Mouse (Mus musculus): ENCODE data around the gene Fgd3.

Gene Fgd3

GRCm38 (mm10) chr13:49248467-49248862 lies 71.6 kb downstream of the Fgd3 start, which contains the start of gene Susd3:
TSS of gene Susd3 (minus strand) at chr13:49248706.
- DNase-seq (ENCODE audit: low spot score in 2 of 2) = no peak

DNA sequence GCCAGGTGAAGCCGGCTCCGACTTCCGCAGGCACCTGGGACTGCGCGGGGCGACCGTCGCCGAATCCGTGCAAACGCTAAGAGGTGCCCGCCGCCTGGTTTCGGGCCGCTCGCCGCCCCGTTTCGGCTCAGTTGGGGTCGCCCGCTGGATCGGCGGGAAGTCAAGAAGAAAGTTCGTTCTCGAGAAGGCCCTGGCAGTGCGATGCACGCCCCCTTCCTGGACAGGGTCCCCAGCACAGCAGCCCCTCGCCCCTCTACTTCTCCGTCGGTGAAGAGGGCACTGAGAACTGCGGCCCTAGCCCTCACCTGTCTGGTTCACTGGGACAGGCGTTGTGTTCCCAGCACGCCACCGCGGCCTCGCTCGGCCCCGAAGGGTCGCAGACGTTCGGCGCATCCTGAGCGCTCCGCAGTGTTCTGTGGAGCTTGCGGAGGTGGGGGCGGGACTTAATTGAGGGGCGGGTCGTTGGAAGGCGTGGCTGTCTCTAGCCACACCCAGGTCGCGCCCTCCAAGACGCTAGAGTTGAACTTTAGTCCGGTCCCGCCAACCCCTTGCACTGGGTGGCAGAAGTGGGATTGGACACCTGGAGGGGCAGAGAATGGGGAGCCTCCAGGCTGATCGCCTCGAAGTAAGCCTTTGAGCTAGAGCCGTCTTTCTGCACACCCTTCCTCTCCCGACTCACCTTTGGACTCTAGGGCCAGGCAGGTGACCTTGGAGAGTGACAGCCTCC lies 72.2 kb downstream of the Fgd3 start:
- peak in 1 of 2 experiments; percentile 23 for DNase-seq (ENCODE audit: low spot score in 2 of 2)

DNA sequence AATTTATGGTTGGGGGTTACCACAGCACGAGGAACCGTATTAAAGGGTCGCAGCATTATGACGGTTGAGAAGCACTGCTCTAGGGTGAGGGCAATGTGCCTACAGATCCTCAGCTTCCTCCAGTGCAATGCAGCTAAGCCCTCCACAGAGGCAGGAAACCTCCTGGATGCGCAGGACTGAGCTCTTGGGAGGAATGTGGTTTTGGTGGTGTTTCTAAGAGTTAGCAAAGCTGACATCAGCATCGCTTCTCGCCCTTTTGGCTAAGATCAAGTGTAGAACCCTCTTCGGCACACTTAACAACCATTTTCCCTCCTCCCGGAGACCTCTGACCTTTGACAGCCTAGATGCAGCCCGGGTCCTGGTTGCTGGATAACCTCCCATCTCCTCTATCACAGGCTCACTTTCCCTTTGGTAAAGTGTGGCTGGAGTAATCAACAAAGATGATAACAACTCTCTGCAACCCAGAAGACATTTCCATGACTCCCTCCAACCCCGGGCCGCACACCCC lies 72.8 kb downstream of the Fgd3 start:
- no peak for DNase-seq (ENCODE audit: low spot score in 2 of 2)

DNA sequence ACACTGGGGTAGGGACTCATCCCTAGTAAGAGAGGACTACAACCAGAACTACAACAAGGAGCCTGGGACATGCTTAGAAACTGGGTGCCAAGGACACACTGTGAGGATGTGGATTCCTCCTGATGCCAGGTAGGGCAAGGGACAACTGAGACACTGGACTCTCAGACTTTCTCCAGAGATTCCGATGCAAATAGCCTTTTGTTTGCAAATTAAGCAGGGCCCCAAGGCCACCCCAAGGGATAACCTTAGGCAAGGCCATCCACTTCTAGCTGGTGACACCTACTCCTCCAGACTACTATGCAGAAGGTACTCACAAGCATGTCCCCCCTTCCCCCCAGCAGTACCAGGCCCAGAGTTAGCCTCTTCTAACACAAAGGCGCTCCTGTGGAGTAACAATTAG lies 73.5 kb downstream of the Fgd3 start:
- no peak for DNase-seq (ENCODE audit: low spot score in 2 of 2)

- DNase-seq (ENCODE audit: low spot score in 2 of 2) = no peak
Measured at GRCm38 (mm10) chr13:49246011-49246410, 74.1 kb downstream of the Fgd3 start.

DNA sequence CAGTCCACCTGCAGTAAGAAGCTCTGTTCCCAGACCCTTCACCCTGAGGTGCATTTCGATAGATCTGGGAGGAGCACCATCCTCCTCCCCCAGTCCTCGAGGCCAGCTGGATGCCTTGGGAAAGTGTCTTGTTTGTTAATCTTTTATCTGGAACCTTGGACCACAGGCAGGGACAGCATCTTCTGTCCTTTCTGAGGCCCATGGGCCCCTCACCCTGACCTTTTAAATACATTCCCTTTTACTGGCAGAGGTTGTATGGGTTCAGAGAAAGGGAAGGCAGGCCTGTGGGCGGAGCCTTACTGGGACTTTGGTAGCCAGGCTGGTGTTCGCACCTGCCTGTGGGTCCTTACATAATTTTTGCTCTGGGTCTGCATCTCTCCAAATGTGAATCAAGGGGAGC lies 74.9 kb downstream of the Fgd3 start:
- no peak for DNase-seq (ENCODE audit: low spot score in 2 of 2)

- no peak for DNase-seq (ENCODE audit: low spot score in 2 of 2)
Measured at GRCm38 (mm10) chr13:49243492-49243891, 76.6 kb downstream of the Fgd3 start.

GRCm38 (mm10) chr13:49242321-49243065 lies 77.6 kb downstream of the Fgd3 start:
- DNase-seq (ENCODE audit: low spot score in 2 of 2) = no peak

DNA sequence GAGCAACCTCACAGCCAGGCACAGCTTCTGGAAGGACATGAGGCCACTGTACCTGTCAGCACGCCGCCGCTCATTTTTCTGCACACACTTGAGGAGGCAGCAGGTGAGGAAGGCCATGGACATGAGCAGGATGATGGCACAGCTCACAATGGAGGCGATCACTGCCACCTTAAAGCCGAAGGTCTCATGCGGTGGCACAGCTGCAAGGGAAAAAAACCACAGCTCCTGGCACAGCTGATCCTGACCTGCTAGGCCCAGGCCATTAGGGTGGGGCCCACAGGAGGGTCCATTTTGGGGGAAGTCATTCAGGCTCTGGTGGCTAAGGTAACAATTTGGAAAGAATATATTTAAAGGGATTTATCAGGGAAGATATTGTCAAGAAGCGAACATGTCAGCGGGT lies 81.4 kb downstream of the Fgd3 start:
- DNase-seq (ENCODE audit: low spot score in 2 of 2) = no peak

- DNase-seq (ENCODE audit: low spot score in 2 of 2) = no peak
Measured at GRCm38 (mm10) chr13:49237617-49238016, 82.5 kb downstream of the Fgd3 start.

DNA sequence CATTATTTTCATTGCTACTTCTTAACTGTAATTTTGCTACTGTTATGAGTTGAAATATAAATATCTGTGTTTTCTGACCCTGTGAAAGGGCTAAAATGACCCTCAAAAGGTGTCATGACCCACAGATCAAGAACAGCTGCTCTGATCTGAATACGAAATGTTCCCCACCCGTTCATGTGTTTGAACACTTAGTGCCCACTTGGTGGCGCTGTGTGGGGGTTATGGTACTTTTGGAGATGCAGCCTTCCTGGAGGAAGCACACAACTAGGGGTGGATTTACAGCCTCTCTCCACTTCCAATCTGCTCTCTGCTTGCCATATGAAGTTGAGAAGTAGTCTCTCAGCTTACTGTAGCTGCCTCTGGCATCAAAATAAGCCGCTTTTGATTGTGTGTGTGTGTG lies 85.4 kb downstream of the Fgd3 start:
- no peak for DNase-seq (ENCODE audit: low spot score in 2 of 2)

DNA sequence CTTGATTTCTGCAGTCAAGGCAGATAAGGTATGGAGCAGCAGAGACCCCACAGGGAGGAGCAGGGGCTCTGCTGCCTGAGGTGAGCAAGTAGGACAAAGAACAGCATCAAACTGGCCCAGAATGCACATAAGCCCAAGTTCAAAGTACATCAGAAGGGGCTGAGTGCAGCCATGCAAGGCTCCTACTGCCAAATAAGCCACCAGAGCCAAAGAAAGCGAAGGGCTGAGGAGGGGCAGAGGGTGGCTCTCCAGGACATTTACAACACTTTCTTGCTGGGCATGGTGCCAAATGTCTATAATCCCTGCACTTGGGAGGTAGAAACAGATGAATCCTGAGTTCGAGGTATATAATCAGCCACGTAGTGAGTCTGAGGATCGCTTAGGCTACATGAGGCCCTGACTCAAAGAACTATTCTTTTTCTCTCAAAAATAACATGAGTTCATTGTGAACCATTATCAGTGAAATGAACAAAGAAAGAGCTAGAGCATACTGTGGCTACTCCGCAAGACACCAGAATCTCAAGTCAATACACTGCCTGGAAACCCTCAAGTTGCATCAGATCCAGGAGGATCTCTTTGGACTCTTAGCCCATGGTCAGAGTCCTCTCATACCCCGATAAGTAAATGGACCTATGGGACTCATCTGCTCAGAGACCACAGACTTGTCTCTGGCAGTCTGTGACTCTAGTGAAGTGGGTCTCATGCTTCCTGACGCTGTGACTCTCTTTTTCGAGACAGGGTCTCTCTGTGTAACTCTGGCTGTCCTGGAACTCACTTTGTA lies 86.1 kb downstream of the Fgd3 start:
- DNase-seq (ENCODE audit: low spot score in 2 of 2) = no peak

- no peak for DNase-seq (ENCODE audit: low spot score in 2 of 2)
Measured at GRCm38 (mm10) chr13:49225633-49226032, 94.5 kb downstream of the Fgd3 start.

GRCm38 (mm10) chr13:49225159-49225558 lies 95.0 kb downstream of the Fgd3 start:
- DNase-seq (ENCODE audit: low spot score in 2 of 2) = no peak

DNA sequence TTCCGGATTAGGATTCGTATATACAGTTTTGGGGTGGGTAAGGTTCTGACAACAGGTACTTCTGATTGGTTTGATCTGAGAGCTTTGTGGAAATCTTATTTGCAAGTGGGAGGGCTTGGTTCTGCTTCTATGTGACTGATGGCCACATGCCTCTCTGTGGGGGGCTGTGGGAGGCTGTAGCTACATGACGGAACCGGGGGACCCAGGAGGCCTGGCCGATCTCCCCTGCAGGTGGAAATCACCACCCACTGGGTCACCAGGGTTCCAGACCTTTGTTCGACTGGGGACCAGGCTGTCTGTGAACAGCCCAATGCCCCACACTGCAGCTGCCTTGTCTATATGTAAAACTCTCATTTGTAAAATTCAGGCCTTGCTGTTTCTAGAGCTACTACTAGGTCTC lies 95.4 kb downstream of the Fgd3 start:
- no peak for DNase-seq (ENCODE audit: low spot score in 2 of 2)

DNA sequence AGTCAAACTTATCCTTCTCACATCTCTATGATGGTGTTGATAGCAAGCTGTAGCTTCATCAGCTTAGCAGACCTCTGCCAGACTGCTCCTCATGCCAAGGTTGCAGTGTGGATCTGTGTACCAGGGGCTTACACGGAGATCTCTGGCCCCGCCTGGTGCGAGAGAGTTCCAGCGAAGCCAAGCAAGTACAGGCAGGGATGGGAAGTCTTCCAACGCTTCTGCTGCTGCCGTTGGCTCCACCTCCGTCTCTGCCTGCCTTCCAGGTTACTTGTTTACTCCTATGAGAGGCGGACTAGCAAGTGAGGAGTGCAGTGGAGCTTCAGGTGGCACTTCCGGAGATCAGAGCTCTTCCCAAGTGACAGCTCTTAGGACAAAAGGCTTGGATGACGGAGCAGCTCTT lies 95.8 kb downstream of the Fgd3 start:
- DNase-seq (ENCODE audit: low spot score in 2 of 2) = no peak

DNA sequence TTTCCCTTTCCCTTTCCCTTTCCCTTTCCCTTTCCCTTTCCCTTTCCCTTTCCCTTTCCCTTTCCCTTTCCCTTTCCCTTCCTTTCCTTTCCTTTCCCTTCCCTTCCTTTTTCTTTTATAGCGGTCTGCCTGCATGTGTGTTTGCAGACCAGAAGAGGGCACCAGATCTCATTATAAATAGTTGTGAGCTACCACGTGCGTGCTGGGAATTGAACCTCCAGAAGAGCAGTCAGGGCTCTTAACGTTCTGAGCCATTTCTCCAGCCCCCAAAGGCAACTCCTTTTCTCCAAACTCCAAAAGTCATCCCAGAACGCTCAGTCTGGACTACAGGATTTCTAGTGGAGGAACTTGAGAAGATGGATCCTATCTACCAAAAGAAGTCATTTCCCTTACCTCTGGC lies 99.2 kb downstream of the Fgd3 start:
- DNase-seq (ENCODE audit: low spot score in 2 of 2) = no peak

DNA sequence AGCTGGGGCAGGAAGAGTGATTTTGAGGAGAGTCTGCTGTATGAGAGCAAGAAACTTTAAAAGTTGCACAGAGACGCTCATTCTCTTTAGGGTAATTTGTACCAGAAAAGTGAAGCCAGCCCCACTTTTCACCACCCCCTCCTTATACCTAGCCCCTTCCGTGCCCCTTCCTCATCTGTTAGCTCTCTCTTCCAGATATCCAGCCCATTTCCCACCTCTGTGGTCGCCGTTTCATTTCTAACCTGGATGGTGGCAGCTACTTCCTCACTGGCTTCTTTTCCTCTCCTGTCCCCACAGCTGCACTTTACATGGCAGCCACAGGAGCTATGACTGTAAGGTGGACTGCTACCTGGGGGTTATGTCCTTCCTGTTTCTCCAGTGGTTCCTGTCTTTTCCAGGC lies 100.7 kb downstream of the Fgd3 start:
- DNase-seq (ENCODE audit: low spot score in 2 of 2) = no peak

DNA sequence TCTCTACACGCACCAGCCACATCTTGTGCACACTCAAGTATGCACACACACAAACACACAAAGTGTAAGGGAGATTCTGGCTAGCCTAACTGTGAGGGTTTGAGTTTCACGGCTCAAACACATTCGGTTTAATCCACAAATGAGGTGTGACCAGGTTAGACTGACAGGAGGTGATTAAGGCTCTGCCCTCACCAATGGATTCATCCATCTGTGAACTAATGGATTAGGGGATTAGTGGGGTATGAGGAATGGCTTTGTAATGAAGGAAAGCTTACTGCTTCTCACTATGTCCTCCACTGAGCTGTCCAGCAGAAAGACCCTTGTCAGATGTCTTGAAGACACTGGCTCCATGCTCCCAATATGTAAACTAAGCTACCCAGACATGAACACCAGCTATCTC lies 101.5 kb downstream of the Fgd3 start:
- DNase-seq (ENCODE audit: low spot score in 2 of 2) = no peak

DNA sequence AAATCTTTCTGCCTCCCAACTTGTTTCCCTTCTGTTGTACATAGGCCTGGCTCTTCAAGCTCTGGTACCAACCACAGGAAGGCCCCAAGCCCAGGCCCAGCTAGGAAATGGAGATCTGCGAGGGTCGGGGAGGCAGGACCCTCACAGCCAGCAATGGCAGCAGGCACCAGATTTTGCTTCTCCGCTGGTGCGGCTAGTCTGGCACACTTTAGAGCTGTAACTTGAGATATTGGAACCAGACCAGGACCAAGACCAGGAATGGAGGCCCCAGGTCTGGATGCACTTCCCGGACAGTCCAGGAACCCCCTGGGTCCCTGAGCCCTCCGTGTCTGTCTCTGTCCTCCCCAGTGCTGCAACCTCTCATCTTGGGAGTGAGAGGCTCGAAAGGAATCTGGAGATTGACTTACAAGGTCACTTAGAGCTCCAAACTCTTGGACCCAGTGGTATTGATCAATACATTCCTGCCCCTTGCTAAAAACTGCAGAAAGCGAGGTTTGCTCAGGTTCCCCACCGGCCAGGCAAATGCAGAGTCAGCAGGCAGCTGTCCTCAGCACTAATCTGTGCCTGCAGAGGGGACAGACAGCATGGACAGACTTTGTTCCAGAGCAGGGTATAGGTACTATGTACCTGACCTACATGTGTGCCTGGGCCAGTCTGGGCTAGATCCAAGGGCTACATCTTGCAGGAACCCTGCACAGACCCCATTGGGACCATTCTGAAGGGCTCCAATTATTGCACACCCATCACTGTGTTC lies 103.1 kb downstream of the Fgd3 start:
- DNase-seq (ENCODE audit: low spot score in 2 of 2) = no peak

GRCm38 (mm10) chr13:49216220-49216552 lies 103.9 kb downstream of the Fgd3 start:
- peak in 1 of 2 experiments; percentile 93 for DNase-seq (ENCODE audit: low spot score in 2 of 2)
